Mouse (Mus musculus): ENCODE measurements around the gene Pilra. TPM values are rescaled to one million over a fixed set of nuclear protein-coding genes. Genes with fewer than 3 reads are reported as not detected.

Gene Pilra
- polyA plus RNA-seq, 1 experiment: 0.06 TPM

DNA sequence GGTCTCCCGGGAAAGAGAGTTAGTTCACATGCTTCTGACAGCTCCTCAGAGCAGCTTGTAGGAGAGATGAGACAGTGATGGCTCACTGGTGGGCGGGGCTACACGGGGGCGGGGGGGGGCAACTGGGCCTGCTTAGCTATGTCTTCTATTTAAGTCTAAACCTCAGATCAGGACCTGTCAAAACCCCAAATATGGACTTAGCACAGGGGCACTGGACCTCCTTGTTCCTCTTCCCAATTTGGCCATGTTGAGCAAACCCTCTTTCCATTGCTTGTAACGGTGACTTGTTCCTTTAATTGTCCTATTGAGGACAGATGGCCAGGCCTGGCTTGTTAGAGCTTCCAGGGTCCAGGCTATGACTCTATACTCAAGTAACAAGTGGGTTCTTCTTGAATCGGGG, 4.6 kb downstream of the Pilra start:
- no peaks in the 10 kb centered on the region for H3K79me2 ChIP-seq (ENCODE audit: control insufficient read depth, insufficient read depth)
- no peak for TF ChIP-seq CEBPB (IDR thresholded peaks at IDR 0.05; ENCODE audit: low read depth)
- TF ChIP-seq MYOG (IDR thresholded peaks at IDR 0.05; ENCODE audit: control insufficient read depth, extremely low read depth, insufficient read length): no peak
- TF ChIP-seq MYOD1 (IDR thresholded peaks at IDR 0.05; ENCODE audit: control insufficient read depth, insufficient read length, low read depth): no peak
- TF ChIP-seq FOSL1 (IDR thresholded peaks at IDR 0.05; ENCODE audit: insufficient read depth, low read length, poor library complexity, severe bottlenecking): no peak
- TF ChIP-seq USF1 (IDR thresholded peaks at IDR 0.05; ENCODE audit: low read depth): no peak
- no peak for TF ChIP-seq MAX (IDR thresholded peaks at IDR 0.05)
- TF ChIP-seq CTCF (IDR thresholded peaks at IDR 0.05; ENCODE audit: control insufficient read depth, insufficient read depth, insufficient read length): no peak
- H3ac ChIP-seq (ENCODE audit: control insufficient read depth, insufficient read length, low read depth): no peak overlapping the region

DNA sequence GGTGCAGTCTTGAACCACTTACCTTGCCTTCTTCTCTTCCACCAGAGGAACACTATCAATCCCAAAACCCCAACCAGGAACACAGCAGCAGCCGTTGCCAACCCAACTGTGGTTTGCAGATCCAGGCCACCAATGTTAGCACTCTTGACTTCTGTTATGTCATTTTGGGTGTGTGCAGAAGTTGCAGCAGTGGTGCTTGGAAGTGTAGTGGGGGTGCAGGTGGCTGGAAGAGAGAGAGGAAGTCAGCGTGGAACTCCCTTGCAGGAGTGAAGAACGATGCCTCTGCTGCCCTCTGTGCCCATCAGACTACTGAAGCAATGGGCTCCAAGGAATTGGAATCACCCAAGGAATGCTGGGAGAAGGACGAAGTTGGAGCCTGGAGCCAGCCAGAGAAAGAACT, 5.0 kb downstream of the Pilra start:
- Histone ChIP-seq H3K79me2 (ENCODE audit: control insufficient read depth, insufficient read depth) (no peaks in the 10 kb centered on the region), H3K79me3 (ENCODE audit: low read depth) (no peaks in the 10 kb centered on the region), H3K4me3 (ENCODE audit: insufficient read depth, poor library complexity, severe bottlenecking) (no peak overlapping the region), H3K27me3 (ENCODE audit: control insufficient read depth, insufficient read depth, insufficient read length) (no peaks in the 10 kb centered on the region), H3ac (ENCODE audit: control insufficient read depth, insufficient read length, low read depth) (no peak overlapping the region), H3K36me3 (ENCODE audit: control insufficient read depth, insufficient read depth) (no peaks in the 10 kb centered on the region)
- TF ChIP-seq CTCF (IDR thresholded peaks at IDR 0.05; ENCODE audit: control insufficient read depth, insufficient read depth, insufficient read length) (no peak), CEBPB (IDR thresholded peaks at IDR 0.05; ENCODE audit: low read depth) (no peak), MYOD1 (IDR thresholded peaks at IDR 0.05; ENCODE audit: control insufficient read depth, insufficient read length, low read depth) (no peak), USF1 (IDR thresholded peaks at IDR 0.05; ENCODE audit: low read depth) (no peak), MAX (IDR thresholded peaks at IDR 0.05) (no peak), MYOG (IDR thresholded peaks at IDR 0.05; ENCODE audit: control insufficient read depth, extremely low read depth, insufficient read length) (no peak), FOSL1 (IDR thresholded peaks at IDR 0.05; ENCODE audit: insufficient read depth, low read length, poor library complexity, severe bottlenecking) (no peak)

More for the DNA sequence above, 4.6 kb downstream of the Pilra start:
- Histone ChIP-seq H3K79me3 (ENCODE audit: low read depth) (no peaks in the 10 kb centered on the region), H3K27me3 (ENCODE audit: control insufficient read depth, insufficient read depth, insufficient read length) (no peaks in the 10 kb centered on the region), H3K36me3 (ENCODE audit: control insufficient read depth, insufficient read depth) (no peaks in the 10 kb centered on the region), H3K4me3 (ENCODE audit: insufficient read depth, poor library complexity, severe bottlenecking) (no peak overlapping the region)

DNA sequence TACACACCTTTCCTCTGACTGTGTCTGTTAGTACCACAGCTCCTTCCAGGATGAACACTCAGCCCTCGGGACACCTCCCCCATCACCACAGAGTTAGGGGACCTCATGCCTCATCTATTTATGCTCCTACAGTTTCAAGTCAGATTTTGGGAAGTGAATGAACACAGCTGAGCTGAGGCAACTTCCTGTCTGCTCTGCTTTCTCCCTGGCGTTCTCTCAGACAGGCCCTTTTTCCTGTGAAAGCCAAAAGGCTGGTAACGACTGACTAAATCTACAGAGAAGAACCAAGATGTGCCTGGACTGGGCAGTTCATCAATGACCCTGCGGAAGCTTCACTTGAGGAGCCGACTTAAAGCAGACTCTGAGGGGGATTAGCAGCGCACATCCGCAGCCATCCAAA, 5.8 kb downstream of the Pilra start:
- Histone ChIP-seq H3K27me3 (ENCODE audit: control insufficient read depth, insufficient read depth, insufficient read length) (no peaks in the 10 kb centered on the region), H3K79me3 (ENCODE audit: low read depth) (no peaks in the 10 kb centered on the region), H3K79me2 (ENCODE audit: control insufficient read depth, insufficient read depth) (no peaks in the 10 kb centered on the region), H3K36me3 (ENCODE audit: control insufficient read depth, insufficient read depth) (no peaks in the 10 kb centered on the region), H3K4me3 (ENCODE audit: insufficient read depth, poor library complexity, severe bottlenecking) (no peak overlapping the region), H3ac (ENCODE audit: control insufficient read depth, insufficient read length, low read depth) (no peak overlapping the region)
- TF ChIP-seq CEBPB (IDR thresholded peaks at IDR 0.05; ENCODE audit: low read depth) (no peak), CTCF (IDR thresholded peaks at IDR 0.05; ENCODE audit: control insufficient read depth, insufficient read depth, insufficient read length) (no peak), USF1 (IDR thresholded peaks at IDR 0.05; ENCODE audit: low read depth) (no peak), MYOD1 (IDR thresholded peaks at IDR 0.05; ENCODE audit: control insufficient read depth, insufficient read length, low read depth) (no peak), MYOG (IDR thresholded peaks at IDR 0.05; ENCODE audit: control insufficient read depth, extremely low read depth, insufficient read length) (no peak), FOSL1 (IDR thresholded peaks at IDR 0.05; ENCODE audit: insufficient read depth, low read length, poor library complexity, severe bottlenecking) (no peak), MAX (IDR thresholded peaks at IDR 0.05) (no peak)

DNA sequence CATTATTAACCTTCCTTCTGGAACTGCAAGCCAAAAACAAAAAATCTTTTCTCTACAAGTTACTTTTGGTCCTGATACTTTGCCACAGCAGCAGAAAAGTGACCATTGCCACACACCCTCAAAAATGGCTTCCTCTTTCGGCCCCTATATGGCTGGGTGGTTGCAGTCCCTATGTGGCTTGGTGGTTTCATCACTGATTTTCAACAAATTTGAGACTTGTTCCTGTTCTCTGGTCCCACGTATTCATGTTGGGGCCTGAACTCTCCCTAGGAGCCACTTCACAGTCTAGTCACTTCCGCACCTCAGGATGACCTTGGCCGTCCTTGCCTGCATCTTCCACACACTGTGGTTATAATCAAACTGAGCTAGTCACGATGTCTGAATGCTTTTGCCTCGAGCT, 7.4 kb downstream of the Pilra start:
- H3K79me3 ChIP-seq (ENCODE audit: low read depth): no peaks in the 10 kb centered on the region
- no peak overlapping the region for H3ac ChIP-seq (ENCODE audit: control insufficient read depth, insufficient read length, low read depth)
- H3K4me3 ChIP-seq (ENCODE audit: insufficient read depth, poor library complexity, severe bottlenecking): no peak overlapping the region
- H3K36me3 ChIP-seq (ENCODE audit: control insufficient read depth, insufficient read depth): no peaks in the 10 kb centered on the region
- no peaks in the 10 kb centered on the region for H3K79me2 ChIP-seq (ENCODE audit: control insufficient read depth, insufficient read depth)
- TF ChIP-seq CEBPB (IDR thresholded peaks at IDR 0.05; ENCODE audit: low read depth) (no peak), MYOD1 (IDR thresholded peaks at IDR 0.05; ENCODE audit: control insufficient read depth, insufficient read length, low read depth) (no peak), USF1 (IDR thresholded peaks at IDR 0.05; ENCODE audit: low read depth) (no peak), CTCF (IDR thresholded peaks at IDR 0.05; ENCODE audit: control insufficient read depth, insufficient read depth, insufficient read length) (no peak), MAX (IDR thresholded peaks at IDR 0.05) (no peak), FOSL1 (IDR thresholded peaks at IDR 0.05; ENCODE audit: insufficient read depth, low read length, poor library complexity, severe bottlenecking) (no peak), MYOG (IDR thresholded peaks at IDR 0.05; ENCODE audit: control insufficient read depth, extremely low read depth, insufficient read length) (no peak)
- H3K27me3 ChIP-seq (ENCODE audit: control insufficient read depth, insufficient read depth, insufficient read length): no peaks in the 10 kb centered on the region

DNA sequence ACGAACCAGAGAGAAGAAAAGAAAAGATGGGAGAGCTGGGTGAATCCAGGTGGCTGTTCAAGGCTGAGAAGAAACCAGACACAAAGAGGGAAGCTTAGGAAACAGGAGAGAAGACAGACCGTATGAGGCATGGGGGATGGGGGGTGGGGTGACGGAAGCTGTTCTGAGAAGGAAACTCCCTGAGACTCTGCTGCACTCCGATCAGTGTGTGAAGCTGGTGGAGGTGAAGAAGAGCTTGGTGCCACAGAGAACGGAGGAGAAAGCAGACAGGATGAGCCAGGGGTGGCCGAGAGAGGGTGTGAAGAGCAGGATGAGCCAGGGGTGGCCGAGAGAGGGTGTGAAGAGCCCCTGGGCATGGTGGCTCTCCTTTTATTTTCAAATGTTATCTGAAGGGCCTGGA, 9.7 kb downstream of the Pilra start:
- Histone ChIP-seq H3K79me3 (ENCODE audit: low read depth) (no peaks in the 10 kb centered on the region), H3K4me3 (ENCODE audit: insufficient read depth, poor library complexity, severe bottlenecking) (no peak overlapping the region), H3K79me2 (ENCODE audit: control insufficient read depth, insufficient read depth) (no peaks in the 10 kb centered on the region), H3ac (ENCODE audit: control insufficient read depth, insufficient read length, low read depth) (no peak overlapping the region), H3K27me3 (ENCODE audit: control insufficient read depth, insufficient read depth, insufficient read length) (peaks cover 4% of the 10 kb centered on the region), H3K36me3 (ENCODE audit: control insufficient read depth, insufficient read depth) (no peaks in the 10 kb centered on the region)
- TF ChIP-seq MYOD1 (IDR thresholded peaks at IDR 0.05; ENCODE audit: control insufficient read depth, insufficient read length, low read depth): no peak
- TF ChIP-seq CTCF (IDR thresholded peaks at IDR 0.05; ENCODE audit: control insufficient read depth, insufficient read depth, insufficient read length): no peak
- no peak for TF ChIP-seq MYOG (IDR thresholded peaks at IDR 0.05; ENCODE audit: control insufficient read depth, extremely low read depth, insufficient read length)
- TF ChIP-seq MAX (IDR thresholded peaks at IDR 0.05): no peak
- TF ChIP-seq CEBPB (IDR thresholded peaks at IDR 0.05; ENCODE audit: low read depth): no peak

DNA sequence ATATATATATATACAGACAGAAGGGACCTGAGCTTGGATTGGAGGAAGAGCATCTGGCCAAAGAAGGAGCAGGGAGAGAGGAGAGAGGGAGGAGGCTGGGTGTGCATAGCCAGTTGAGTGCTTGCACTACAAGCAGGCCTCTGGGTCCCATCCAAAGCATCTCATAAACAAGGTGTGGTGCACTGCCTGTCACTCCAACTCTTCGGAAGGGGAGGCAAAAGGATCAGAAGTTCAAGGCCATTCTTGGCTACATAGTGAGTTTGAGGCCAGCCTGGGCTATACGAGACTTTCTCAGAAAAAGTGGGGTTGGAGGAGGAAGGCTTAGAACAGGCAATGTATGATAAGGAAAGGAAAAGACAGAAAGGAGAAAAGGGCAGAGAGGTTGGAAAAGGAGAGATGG, 10.1 kb downstream of the Pilra start:
- Histone ChIP-seq H3K79me2 (ENCODE audit: control insufficient read depth, insufficient read depth) (no peaks in the 10 kb centered on the region), H3ac (ENCODE audit: control insufficient read depth, insufficient read length, low read depth) (no peak overlapping the region), H3K79me3 (ENCODE audit: low read depth) (no peaks in the 10 kb centered on the region), H3K27me3 (ENCODE audit: control insufficient read depth, insufficient read depth, insufficient read length) (peaks cover 4% of the 10 kb centered on the region), H3K4me3 (ENCODE audit: insufficient read depth, poor library complexity, severe bottlenecking) (no peak overlapping the region), H3K36me3 (ENCODE audit: control insufficient read depth, insufficient read depth) (no peaks in the 10 kb centered on the region)
- TF ChIP-seq MYOD1 (IDR thresholded peaks at IDR 0.05; ENCODE audit: control insufficient read depth, insufficient read length, low read depth): no peak
- no peak for TF ChIP-seq MAX (IDR thresholded peaks at IDR 0.05)
- no peak for TF ChIP-seq FOSL1 (IDR thresholded peaks at IDR 0.05; ENCODE audit: insufficient read depth, low read length, poor library complexity, severe bottlenecking)
- no peak for TF ChIP-seq CEBPB (IDR thresholded peaks at IDR 0.05; ENCODE audit: low read depth)
- no peak for TF ChIP-seq USF1 (IDR thresholded peaks at IDR 0.05; ENCODE audit: low read depth)
- no peak for TF ChIP-seq CTCF (IDR thresholded peaks at IDR 0.05; ENCODE audit: control insufficient read depth, insufficient read depth, insufficient read length)
- TF ChIP-seq MYOG (IDR thresholded peaks at IDR 0.05; ENCODE audit: control insufficient read depth, extremely low read depth, insufficient read length): no peak
